Mouse (Mus musculus) megakaryocyte-erythroid progenitor cell, adult 5 weeks (primary cell): ENCODE data around the gene Adi1. TPM values are rescaled to one million over a fixed set of nuclear protein-coding genes. Genes with fewer than 3 reads are reported as not detected.

ENCODE experiments used
- polyA plus RNA-seq: library from polyadenylated mRNA; stranded (reverse); fragments of >175 nt; gene quantifications from 2 replicates; pipeline ENCODE4 v1.2.3, GENCODE M21; 2012

The Adi1 gene
- polyA plus RNA-seq, result 12.1 and 13.6 TPM in 2 replicates

DNA sequence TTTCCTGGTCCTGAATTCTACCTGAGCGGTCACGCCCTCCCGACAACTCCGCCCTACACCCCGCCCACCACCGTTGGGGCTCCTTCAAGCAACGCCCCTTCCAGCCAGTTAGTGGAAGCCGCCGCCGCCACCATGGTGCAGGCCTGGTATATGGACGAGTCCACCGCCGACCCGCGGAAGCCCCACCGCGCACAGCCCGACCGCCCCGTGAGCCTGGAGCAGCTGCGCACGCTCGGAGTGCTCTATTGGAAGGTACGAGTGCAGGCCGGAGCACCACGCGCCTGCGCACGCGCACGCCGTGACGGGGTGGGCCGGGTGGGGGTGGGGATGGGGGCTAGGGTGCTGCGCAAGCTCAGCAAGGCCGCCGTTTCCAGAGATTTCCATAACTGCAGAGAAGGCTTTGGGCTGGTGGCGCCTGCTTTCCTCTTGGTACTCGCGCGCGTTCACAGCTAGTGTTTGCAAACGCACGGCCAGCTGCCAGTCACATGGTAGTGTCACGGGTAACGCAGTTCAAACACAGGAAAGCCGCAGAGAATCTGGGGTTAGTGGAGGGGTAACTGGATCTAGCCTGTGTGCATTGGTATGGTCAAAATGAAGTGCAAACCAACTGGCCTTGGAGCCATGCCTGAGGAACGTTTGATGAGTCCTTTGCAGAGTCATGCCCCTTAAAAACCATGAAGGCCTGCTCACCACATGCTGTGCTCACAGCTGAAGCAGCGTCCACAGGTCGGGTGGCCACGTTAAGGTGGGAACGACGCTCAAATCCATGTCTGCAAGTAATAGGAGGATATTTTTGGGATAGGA is at the start of gene Adi1:
Adi1 (plus strand) TSS at position 111 of the 804 bp plus-strand sequence.

DNA sequence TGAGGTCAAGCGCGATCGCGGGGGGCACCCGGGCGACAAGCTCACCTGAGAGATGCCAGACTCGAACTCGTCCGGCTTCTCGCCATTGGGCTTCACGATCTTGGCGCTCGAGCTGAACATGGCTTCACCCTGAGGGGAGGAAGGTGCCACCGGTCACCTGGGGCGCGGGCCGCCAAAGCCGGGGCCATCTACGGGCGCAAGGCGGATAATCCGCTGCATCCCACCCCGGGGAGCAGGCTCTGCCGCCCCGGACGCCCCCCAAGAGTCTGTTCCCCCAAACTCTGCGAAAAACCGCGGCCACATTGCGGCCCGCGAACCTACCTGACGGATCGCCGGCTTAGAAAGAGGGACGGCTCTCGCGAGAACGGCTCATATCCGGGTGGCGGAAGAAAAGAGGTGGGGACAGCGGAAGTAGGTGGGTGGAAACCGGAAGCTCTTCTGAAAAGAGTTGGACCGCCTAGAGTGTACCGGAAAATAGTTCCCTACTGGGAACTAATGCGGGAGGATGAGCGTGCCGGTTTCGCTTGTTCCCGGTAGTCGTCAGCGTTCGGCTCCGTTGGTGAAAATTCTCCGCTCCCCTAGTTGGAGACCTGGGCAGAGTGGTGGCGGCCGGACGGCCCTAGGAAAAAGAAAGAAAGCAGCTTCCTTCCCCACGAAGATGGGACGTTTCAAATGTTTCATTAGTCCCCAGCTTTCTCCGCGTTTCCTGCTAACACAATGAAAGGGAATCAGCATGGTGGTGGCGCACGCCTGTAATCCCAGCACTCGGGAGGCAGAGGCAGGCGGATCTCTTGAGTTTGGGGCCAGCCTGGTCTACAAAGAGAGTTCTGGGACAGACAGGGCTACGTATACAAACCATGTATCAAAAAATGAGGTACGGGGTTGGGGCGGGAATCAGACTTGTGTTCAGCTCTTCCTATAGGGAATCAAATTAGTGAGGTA is 39.2 kb upstream of the Adi1 start, which contains the start of gene Rps7:
Rps7 (minus strand) TSS at position 419 of the 942 bp plus-strand sequence.

DNA sequence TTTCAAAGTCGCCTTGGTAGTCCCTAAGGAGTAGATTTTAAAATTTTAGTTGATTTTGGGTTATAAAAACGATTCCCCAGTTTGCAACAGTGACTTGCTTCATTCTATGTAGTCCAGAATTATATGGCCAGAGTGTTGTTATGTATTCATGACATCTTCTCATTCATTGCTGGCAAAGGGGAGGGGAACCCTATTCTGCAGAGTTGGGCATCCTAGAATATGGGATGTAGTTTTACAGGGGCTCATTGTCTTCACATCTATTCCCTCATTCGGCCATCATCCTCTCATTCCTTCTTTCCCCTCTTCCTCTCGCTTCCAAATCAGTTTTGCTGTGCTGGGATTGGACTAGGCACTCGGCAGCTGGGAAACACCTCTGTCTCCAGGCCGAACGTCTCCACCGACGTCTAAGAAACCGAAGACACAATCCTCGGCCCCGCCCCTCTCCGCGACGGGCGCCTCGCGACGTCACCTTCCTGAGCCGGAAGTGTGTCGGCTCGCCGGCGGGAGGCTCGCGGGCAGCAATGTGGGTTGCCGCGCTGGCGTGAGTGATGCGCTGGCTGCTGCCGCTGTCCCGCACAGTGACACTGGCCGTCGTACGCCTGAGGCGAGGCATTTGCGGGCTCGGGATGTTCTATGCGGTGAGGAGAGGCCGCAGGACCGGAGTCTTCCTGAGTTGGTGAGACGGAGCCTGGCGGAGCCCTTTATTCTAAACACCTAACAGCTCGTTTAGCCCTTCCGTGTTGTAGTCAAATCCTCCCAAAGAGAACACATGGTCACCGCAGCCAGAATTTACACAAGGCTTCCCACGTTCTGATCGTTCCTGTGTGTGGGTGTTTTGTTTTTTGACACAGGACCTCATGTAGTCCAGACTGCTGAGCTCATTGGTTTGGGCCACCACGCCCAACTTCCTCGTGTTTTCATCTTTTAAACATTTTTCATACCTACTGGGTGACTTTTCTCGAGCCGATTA is 25.6 kb upstream of the Adi1 start, which contains the start of gene Rnaseh1:
Rnaseh1 (plus strand) TSS at position 462 of the 970 bp plus-strand sequence.

Other genes with a start within 250 kb of the Adi1 start
- gene Dcdc2c, start 122.8 kb upstream of the Adi1 start, polyA plus RNA-seq, result not detected in 2 replicates
- not detected in 2 replicates for gene Allc, start 92.7 kb upstream of the Adi1 start, polyA plus RNA-seq
- gene Colec11, start 51.9 kb upstream of the Adi1 start, polyA plus RNA-seq, result 0.17 and 0.19 TPM in 2 replicates
- 279 and 328 TPM in 2 replicates for gene Rps7, start 39.3 kb upstream of the Adi1 start, polyA plus RNA-seq
- 13.3 and 17.4 TPM in 2 replicates for gene Rnaseh1, start 25.6 kb upstream of the Adi1 start, polyA plus RNA-seq
- 15.4 and 16.3 TPM in 2 replicates for gene Trappc12, start 75.2 kb downstream of the Adi1 start, polyA plus RNA-seq
- 20.4 and 21.8 TPM in 2 replicates for gene Eipr1, start 76.6 kb downstream of the Adi1 start, polyA plus RNA-seq